Mouse (Mus musculus): Measurements from ENCODE around the gene Lztr1.
A peak's percentile ranks its signal among the peaks of the same experiment; 100 is the strongest.
"Not testable (repeated sequence)": the region's sequence is repeated elsewhere in the genome, so short reads cannot be mapped to it uniquely, and the experiment has no call there.

The Lztr1 gene

DNA sequence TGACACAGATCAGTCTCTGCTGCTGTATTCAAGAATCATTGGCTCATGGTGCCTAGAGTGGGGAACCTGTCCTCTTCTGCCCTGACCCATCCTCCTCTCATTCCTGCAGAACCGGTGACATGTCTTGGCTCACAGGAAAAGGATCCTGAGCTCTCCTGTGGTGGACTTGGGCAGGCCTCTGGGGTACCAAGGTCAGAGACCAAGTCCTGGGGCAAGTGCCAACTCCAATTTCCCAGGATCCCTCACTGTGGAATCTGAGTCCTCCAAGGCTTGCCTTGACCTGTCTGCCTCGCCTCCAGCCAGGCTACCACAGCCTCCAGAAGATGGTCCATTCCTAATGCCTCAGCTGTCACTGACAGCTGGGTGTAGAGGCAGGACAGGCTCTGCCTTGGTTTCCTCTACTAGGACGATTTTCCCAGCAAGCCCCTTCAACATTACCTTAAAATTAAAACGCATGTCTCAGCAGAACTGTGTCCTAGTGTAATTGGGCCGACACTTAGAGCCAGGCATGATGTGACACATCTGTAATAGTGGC lies 1.4 kb upstream of the Lztr1 start:
- DNase-seq (ENCODE audit: low read depth, low spot score), result no peak

DNA sequence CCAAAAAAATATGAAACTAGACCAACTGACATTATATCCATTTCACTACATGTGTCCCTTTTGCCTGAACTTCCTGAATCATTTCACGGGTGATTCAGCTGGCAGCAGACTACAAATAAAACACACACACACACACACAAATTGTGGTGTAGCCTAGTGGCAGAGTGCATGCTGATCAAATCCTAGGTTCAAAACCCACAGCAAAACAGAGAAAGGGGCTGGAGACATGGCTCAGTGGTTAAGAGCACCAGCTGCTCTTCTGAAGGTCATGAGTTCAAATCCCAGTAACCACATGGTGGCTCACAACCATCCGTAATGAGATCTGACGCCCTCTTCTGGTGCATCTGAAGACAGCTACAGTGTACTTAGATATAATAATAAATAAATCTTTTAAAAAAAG lies 457 bp upstream of the Lztr1 start:
- DNase-seq (ENCODE audit: low read depth, low spot score), result not testable (repeated sequence)

DNA sequence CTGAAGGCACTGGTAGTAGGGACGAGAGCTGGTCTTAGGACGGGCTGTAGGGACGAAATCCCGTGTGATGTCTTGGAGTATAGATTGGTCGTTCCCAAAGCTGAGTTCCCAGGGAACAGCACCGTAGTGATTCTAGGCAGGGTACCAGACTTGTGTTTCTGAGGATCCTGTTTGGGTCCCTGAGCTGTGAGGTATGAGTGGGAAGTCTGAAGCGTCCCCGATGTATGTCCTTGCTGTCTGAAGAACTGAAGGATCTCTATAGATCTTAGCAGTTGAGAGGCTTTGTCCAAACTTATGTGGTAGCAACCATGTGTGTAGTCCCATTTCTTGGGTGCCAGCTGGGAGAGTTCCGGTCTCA lies 731 bp downstream of the Lztr1 start:
- DNase-seq (ENCODE audit: low read depth, low spot score), result no peak

DNA sequence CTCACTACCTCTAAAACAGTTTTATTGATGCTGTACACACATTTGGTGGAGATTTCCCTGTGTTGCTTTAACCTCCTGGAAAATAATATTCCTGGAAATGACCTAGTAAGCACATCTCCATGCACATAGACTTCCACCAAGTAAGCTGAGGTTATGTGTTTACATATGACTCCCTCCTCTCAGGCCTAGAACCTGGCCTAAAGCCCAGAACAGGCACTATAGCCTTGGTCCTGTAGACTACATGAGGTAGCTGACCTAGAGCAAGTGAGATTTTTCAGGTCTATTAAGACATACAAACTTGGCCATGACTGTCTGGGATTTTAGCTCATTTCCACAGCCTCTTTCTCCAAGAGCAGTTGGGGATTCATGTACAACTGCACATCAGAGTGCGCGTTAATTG lies 1.7 kb downstream of the Lztr1 start:
- no peak for DNase-seq (ENCODE audit: low read depth, low spot score)

DNA sequence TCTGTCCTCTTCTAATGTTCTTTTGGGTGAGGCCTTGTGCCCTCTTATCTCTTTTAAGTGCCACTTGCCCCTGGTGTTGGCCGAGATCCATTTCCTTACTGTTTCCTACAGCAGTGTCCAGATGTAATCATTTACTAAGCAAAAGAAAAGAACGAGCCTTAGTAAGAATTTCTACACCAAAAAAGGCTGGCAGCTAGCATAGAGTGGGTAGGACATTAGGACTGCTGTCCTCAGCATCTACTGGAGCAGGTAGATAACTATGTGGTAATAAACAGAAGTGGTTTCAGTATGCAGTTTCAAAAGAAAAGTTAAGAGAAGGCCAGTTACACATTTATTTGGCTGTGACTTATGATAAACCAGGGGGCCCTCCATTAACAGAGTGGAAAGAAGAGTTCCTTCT lies 2.2 kb downstream of the Lztr1 start:
- DNase-seq (ENCODE audit: low read depth, low spot score), result no peak

DNA sequence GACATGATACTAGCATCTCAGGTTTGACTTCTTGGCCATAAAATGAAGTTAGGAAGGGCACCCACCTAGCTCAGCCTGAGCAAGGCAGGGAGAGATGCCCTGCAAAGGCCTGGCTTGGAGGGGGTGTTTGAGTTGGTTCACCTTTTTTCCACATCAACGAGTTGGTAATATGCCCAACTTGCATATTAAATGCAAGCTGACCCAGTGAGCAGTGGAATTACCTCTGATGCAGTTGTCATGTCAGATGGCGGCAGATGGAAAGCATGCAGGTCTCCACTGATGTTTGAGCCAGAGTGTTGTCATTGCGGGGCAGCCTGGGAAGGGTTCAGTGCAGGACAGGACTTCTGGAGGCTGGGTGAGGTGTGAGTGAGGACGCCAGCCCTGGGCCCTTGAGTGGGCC lies 2.9 kb downstream of the Lztr1 start:
- DNase-seq (ENCODE audit: low read depth, low spot score), result no peak

DNA sequence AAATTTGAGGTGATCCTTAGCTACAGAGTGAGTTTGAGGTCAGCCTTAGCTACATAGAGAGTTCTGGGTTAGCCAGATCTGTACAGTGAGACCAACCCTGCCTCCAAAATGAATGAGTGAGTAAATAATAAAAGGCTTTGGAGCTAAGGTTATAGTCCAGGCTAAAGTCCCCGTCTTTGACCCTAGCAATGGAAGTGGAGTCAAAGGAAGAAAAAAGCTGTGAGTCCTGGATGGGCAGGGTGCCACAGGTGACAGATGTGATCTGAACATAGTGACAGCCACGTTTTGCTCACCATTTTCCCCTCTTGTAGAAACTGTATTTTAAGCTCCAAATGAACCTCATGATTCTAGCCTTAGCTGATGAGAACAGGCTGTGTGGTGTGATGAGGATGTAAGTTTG lies 10.4 kb downstream of the Lztr1 start:
- no peak for DNase-seq (ENCODE audit: low read depth, low spot score)

DNA sequence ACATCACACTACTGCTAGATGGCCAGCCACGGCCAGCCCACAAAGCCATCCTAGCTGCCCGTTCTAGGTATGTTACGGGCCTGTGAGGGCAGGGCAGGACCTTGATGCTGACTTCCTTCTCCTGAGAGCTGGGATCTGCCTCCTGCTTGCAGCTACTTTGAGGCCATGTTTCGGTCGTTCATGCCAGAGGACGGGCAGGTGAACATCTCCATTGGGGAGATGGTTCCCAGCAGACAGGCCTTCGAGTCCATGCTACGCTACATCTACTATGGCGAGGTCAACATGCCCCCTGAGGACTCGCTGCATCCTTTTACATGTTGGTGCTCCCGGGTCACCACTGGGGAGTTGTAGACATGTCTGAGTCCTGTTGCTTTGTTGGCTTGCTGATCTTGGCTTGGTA lies 15.7 kb downstream of the Lztr1 start:
- DNase-seq (ENCODE audit: low read depth, low spot score), result no peak

DNA sequence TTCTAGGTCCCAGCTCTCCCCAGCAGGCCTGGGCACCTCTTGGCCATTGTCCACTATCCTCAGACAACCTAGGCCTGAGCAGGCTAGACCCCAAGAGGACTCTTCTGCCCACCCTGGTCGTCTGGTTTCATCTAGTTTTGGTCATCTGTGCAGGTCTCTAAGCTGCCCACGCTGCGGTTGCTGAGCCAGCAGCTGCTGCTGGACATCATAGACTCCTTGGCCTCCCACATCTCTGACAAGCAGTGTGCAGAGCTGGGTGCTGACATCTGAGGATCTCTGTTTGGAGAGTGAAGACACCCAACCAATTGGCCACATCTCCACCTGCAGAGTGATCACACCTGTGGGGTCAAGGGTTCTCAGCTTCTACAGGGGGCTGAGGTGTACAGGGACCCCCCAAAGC lies 17.0 kb downstream of the Lztr1 start:
- DNase-seq (ENCODE audit: low read depth, low spot score), result no peak

DNA sequence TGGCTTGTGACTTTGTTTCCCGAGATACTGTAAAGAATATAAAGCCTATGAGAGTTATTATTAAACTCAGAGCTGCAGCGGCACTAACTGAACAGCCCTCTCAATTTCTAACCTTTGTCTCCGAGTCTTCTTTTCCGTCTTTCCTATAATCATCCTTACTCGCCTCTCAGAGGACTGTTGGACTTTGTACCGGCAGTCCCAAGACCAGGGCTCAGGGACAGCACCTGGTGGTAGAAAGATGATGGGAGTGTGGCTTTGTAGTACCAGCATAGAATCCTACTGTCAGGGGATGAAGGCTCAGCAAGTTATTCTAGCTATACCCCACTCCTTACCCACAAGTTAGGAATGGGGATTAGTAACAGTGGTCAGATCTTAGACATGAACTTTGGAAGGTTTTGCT lies 17.7 kb downstream of the Lztr1 start:
- no peak for DNase-seq (ENCODE audit: low read depth, low spot score)

DNA sequence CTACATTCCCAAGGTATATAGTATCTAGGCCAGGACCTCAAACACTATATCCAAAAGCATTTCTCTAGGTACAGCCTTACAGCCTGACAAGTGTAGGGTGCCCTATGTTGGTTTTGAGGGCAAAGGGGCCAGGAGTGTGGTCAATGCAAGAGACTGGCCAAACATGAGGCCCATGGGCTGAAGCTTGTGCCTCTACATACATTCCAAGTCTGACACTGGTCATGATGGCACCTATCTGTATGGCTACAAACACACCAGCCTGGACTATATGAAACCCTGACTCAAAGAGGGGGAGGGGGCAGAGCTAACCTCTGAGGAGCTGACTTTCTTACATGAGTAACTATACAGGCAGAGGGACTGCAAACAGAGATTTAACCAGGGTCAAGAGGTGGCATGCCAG lies 19.1 kb downstream of the Lztr1 start:
- no peak for DNase-seq (ENCODE audit: low read depth, low spot score)

DNA sequence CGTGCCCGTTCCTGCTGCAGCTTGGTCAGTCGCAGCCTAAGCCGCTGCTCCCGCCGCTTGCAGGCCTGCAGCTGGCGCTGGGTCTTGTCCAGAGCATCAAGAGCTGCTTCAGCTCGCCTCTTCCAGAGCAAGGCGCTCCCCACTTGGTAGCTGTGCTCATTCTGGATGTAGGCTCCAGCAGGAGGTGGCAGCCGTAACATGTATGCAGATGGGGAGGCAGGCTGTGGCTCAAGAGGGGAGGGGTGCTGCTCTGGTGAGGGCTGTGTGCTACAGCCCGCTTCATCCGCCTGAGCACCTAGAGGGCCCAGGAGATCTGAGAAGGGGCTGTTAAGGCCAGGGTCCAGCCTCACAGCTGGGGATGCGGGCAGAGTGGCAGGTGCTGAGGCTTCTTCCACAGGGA lies 19.8 kb downstream of the Lztr1 start:
- no peak for DNase-seq (ENCODE audit: low read depth, low spot score)

DNA sequence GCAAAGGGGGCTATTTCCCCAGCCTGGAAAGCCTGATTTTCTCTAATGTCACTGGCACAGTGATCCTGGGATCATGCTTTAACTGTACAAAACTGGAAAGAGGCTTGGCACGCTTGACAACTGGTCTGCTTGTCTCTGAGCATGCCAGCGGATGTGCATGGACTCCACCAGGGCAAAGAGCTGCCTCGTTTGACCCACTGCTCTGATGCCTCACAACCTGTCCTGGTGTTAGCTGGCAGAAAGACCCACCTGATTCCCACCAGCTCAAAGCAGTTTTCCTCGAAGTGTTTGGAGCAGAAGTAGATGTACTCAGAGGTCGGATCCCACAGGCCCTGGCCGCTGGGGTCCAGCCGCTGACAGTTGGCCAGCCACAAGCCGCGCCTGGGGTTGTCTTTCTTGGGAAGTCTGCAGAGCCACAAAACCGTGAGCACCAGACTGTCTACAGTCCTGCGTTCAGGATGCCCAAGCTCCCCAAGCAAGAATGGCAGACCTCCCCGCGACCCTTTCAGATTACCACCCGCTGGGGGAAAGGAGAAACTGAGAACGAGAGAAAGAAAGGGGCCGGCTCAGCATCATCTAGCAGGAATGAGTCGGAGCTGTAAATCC lies 21.6 kb downstream of the Lztr1 start:
- DNase-seq (ENCODE audit: low read depth, low spot score), result no peak

DNA sequence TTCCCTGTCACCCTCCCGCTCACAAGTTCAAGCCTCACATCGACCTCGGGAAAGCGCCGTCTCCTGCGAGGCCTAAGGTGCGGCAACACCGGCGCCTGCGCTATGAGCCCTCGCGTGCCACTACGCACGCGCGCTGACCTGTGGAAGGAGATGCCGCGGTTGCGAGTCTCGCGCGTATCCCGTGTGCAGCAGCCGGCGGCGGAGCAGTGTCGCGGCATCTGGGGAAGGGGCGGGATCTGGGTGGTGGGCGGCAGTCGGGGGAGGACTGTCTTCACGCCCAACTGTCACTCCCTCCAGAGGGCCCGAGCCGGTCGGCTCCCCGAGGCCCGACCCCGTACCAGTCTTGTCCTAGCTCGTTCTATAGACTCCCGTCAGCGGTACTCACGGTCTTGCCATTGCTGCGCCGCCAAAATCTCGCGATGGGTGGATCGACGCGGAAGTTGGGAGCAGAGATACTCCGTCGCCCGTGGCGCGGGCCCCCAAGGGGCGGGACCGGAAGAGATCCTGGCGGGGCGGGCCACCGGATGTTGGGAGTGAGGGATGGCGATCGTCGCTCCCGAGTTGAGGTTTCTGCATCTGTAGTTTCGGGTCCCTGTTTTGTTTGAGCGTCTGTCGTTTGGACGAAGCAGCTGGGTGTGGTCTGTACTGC lies 22.3 kb downstream of the Lztr1 start, which contains the start of gene Thap7:
Gene Thap7 (minus strand): TSS at position 497 of the 649 bp plus-strand sequence.
- peak; percentile 97 for DNase-seq (ENCODE audit: low read depth, low spot score)

DNA sequence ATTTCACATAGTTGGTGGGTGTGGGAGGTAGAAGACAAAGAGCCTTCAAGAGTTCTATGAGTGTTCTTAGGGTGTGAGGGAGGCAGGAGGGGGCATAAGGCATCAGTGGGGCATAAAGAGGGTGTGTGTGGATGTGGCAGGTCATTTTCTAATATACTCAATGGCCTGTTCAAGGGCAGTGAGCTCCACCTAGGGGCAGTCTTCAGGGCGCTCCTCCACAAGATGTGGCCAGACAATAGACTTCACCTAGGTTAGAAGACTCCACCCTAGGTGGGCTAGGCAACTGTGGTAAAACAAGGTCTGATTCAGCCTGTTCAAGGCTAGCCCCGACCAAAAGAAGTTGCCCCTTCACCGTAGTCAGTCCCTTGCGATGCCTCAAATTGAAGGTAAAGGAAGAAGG lies 23.8 kb downstream of the Lztr1 start:
- DNase-seq (ENCODE audit: low read depth, low spot score), result no peak

DNA sequence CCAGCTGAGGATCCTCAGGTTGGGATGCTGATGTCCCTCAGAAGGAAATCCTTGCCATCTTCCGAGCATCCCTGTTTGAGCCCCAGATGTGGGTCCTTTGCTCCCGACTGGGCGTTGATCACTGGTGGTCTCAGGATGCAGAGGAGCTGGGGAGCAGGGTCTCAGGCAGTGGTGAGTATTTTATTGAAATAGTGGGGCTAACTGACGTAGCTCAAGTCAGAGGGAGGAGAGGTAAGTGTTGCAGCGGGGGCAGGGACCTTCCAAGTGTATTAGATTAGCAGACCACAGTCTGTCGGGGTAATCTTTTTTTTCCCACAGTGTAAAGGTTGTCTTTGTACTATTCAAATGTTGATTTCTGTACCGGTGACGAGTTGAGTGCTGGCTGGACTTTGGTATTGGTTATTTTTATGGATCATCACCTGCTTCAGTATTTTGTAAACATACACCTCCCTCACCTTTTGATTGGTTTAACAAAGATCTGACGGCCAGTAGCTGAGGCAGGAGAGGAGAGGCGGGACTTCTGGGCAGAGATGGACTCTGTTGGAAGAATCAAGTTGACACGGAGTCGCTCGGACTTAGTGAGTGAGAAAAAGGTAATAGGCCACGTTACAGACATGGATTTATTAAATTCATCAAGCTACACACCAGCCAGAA lies 24.3 kb downstream of the Lztr1 start:
- no peak for DNase-seq (ENCODE audit: low read depth, low spot score)

DNA sequence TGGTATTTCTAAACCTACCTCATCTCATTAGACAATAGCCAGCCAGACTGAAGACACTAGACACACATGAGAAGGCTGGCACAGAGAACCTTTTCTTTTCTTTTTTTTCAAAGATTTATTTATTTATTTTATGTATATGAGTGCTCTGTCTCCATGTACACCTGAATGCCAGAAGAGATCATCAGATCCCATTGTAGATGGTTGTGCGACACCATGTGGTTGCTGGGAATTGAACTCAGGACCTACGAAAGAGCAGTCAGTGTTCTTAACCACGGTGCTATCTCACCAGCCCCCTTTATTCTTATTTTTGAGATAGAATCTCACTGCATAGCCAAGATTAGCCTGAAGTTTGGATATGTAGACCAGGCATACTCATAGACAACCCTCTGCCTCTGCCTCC lies 28.1 kb downstream of the Lztr1 start:
- DNase-seq (ENCODE audit: low read depth, low spot score), result no peak

DNA sequence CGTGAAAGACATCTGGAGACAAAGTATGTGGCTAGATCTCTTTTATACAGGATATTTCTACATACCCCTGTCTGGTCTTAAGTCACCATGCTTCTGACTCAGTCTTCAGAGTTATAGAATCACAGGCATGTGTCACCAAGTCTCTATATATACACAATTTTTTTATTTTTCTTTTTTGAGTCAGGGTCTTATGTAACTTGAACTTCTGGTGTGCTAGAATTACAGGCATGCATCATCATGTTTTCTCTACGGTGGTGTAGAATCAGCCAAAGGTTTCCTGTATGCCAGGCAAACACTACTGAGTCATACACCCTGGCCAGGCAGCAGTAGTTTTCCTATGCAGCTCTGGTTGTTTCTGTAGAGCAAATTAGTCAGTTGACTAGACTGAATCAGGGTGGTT lies 34.1 kb downstream of the Lztr1 start:
- no peak for DNase-seq (ENCODE audit: low read depth, low spot score)

DNA sequence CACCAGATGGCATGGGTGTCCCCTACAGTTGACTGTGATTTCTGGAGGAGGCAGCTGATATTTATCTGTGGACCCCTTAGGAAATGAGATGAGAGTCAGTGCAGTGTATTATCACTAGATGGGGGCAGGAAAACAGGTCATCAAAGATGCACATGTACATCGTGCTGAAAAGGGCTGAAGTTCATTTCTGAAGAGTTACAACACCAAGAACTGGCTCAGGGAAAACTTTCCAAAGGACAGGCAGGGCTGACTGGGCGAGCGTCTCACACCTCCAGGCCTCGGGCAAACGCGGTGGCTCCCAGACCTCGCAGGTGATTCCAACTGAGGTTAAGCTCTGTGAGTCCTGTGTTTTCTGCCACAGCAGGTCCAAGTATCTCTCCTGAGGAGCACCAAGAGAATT lies 44.3 kb downstream of the Lztr1 start:
- DNase-seq (ENCODE audit: low read depth, low spot score), result no peak

DNA sequence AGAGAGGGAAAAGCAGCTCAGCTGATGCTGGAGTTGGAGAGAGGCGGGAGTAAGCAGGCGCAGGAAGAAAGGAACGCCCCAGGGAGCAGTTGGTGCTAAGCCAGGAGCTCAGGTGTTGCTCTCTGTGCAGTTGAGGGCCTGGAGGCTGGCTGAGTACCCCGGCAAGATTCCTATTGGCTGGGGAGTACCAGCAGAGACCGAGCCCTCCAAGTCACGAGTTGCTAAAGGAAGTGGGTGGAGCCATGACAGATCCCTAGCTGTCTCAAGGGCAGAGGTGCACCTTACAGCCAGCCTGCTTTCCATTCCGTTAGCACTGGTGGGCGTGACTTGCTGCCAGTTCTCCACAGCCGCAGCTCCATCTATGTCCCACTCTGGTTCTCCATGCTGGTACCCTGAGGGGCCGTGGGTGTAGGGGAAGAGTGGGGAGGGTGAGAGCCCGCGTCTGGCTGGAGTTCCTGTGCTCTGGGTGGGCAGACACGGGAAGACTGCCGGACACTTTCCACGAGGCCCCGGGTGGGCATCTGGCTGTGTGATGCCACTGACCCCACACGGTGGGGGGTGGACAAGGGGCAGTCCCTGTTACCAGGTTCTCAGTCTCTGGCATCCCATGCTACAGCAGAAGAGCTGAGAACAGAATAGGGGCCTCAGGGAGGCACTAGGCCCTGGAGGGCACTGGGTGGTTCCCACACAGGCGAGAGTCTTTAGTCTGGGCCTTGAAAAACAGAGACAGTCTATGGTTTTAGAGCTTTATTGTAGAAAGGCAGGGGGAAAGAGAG lies 45.6 kb downstream of the Lztr1 start:
- peak; percentile 32 for DNase-seq (ENCODE audit: low read depth, low spot score)

DNA sequence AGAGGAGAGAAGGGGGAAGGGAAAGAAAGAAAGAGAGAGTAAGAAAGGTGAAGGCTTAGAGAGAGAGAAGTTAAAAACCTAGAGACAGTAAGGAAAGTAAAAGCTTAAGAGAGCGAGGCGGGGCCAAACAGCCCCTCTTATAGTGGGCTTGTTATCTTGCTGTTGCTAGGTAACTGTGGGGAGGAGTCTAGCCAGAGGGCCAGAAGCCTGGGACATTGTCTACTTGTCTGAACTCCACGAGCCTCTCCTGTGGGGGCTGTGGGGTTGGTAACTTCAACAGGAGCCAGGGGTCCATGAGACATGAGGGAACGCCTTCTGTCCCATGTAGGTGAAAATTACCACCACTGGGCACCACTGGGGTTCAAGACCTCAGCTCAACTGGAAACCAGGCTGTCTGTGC lies 46.2 kb downstream of the Lztr1 start:
- not testable (repeated sequence) for DNase-seq (ENCODE audit: low read depth, low spot score)

DNA sequence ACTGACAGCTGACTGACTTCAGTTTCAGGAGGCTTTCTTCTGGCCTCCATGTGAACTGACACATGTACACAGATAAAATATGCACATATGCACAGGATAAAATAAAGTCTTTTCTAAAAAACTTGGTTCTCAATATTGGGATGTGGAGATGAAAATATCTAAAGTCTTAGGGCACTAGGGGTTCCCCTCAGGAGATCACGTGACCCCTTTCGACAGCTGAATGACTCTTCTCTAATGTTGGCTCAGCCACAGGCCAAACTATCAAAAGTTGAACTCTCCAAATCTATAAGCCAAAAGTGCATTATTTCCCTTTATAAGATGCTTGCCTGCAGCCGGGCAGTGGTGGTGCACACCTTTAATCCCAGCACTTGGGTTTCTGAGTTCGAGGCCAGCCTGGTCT lies 47.7 kb downstream of the Lztr1 start:
- no peak for DNase-seq (ENCODE audit: low read depth, low spot score)
